Mouse (Mus musculus) erythroblast, embryonic 14.5 days (primary cell): ENCODE results near the gene Asb1. TPM values are rescaled to one million over a fixed set of nuclear protein-coding genes. Genes with fewer than 3 reads are reported as not detected.

Source experiments
- H3K27me3 ChIP-seq: 2 replicates; pipeline ENCODE4 v1.6.1; 2012; ENCODE audit warnings: inconsistent platforms; ENCODE audit not compliant: control insufficient read depth
- H3K36me3 ChIP-seq: 2 replicates; pipeline ENCODE4 v1.6.1; 2012; ENCODE audit warnings: mild to moderate bottlenecking, inconsistent platforms; ENCODE audit not compliant: control insufficient read depth
- H3K4me1 ChIP-seq: 2 replicates; pipeline ENCODE4 v1.6.1; 2012; ENCODE audit warnings: inconsistent platforms; ENCODE audit not compliant: control insufficient read depth
- H3K4me3 ChIP-seq: replicated peaks from 2 replicates; pipeline ENCODE3; 2012; ENCODE audit warnings: moderate library complexity, mild to moderate bottlenecking, inconsistent platforms
- H3K9me3 ChIP-seq: 2 replicates; pipeline ENCODE4 v1.6.1; 2012; ENCODE audit warnings: low read length, inconsistent platforms, mixed read lengths; ENCODE audit not compliant: control insufficient read depth
- GATA1 ChIP-seq: IDR thresholded peaks from 2 replicates; pipeline ENCODE4 v1.6.1; 2012; ENCODE audit warnings: low read length, inconsistent platforms, mixed read lengths
- TAL1 ChIP-seq: IDR thresholded peaks from 3 replicates; pipeline ENCODE4 v1.6.1; 2012; ENCODE audit warnings: low read length, inconsistent platforms, mixed read lengths
- polyA plus RNA-seq: library from polyadenylated mRNA; stranded (reverse); fragments of >175 nt; gene quantifications from 2 replicates; pipeline ENCODE4 v1.2.3, GENCODE M21; 2012

Gene Asb1
- polyA plus RNA-seq, 1 experiment = 3.0 TPM

DNA sequence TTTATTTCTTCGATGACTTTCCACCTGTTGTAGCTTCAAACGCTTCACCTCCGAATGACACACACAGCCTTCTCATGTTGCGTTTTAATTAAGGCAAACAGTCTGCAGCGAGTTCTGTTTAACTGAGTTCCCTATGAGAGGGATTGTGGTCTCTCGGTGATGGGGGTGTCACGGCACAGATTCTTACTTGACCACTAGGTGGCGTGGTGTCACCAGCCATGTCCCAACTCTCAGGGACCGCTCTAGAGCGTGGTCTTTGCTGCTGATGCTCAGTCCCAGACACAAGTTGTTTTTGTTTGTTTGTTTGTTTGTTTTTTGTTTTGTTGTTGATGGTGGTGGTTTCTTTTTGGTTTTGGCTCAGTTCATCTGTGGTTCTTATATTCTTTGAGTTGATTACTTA, 16.6 kb upstream of the Asb1 start:
- Histone ChIP-seq H3K27me3 (no peaks in the 10 kb centered on the region), H3K36me3 (peaks cover 67% of the 10 kb centered on the region), H3K4me1 (peaks cover 2% of the 10 kb centered on the region; the same call in 1 of the 2 replicates), H3K4me3 (no peak overlapping the region), H3K9me3 (no peaks in the 10 kb centered on the region)
- TF ChIP-seq GATA1 (no peak), TAL1 (no peak)

DNA sequence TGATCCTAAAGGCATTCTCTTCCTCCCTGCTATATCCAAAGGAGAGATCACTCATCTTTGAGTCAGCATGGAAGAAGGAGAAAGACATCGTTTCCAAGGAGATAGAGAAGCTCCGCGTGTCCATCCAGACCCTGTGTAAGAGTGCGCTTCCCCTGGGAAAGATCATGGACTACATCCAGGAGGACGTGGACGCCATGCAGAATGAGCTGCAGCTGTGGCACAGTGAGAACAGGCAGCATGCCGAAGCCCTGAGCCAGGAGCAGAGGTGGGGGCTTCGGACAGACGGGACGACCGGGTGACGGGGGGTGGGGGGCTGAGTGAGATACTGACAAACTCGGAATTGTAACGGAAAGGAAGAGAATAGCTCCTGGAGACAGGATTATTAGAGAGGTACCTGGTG, 14.5 kb upstream of the Asb1 start:
- Histone ChIP-seq H3K4me1 (peaks cover 10% of the 10 kb centered on the region), H3K36me3 (peaks cover 66% of the 10 kb centered on the region), H3K4me3 (no peak overlapping the region), H3K9me3 (no peaks in the 10 kb centered on the region), H3K27me3 (no peaks in the 10 kb centered on the region)
- TF ChIP-seq GATA1 (no peak), TAL1 (no peak)

DNA sequence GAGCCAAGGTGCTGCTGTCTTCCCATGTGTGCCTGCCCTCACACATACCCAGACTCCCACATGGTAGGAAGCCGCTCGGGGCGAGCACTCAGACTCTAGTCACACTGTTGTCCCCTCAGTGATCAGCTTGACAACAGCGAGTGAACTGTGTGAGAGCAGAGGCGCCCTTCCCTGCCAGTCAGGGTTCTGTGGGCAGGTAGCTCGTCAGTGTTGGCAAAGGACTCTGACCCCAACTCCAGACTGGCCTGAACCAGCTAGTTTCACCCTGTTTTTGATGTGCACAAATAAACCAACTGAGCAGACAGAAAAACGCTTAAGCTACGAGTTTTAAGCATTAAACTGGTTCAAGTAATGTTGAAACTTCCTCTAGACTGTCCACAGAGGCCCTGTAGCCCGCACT, 10.2 kb upstream of the Asb1 start:
- Histone ChIP-seq H3K9me3 (no peaks in the 10 kb centered on the region), H3K4me3 (no peak overlapping the region)

DNA sequence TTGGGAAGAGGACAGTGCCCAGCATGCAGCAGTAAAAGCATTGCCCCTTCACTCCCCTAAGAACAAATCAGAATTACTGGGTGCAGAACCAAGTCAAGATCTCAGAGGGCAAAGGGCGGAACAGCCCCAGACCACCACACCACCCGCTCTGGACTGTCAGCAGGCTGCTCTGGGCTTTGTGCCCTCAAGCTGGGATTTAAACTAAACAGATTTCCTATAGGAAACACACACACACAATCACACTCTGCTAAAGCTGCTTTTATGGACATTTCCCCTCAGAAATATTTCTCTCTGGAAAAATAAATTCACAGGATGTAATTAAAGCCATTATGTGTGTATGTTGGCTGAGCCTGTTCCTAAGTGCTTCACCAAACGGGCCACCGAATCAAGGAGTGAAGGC, 8.1 kb upstream of the Asb1 start:
- Histone ChIP-seq H3K4me3 (no peak overlapping the region), H3K36me3 (peaks cover 61% of the 10 kb centered on the region), H3K9me3 (no peaks in the 10 kb centered on the region), H3K27me3 (no peaks in the 10 kb centered on the region), H3K4me1 (peaks cover 63% of the 10 kb centered on the region)
- no peak for TF ChIP-seq TAL1
- TF ChIP-seq GATA1 = no peak

More for the DNA sequence above, 10.2 kb upstream of the Asb1 start:
- Histone ChIP-seq H3K4me1 (peaks cover 47% of the 10 kb centered on the region), H3K36me3 (peaks cover 65% of the 10 kb centered on the region), H3K27me3 (no peaks in the 10 kb centered on the region)
- TF ChIP-seq GATA1 = no peak
- no peak for TF ChIP-seq TAL1

DNA sequence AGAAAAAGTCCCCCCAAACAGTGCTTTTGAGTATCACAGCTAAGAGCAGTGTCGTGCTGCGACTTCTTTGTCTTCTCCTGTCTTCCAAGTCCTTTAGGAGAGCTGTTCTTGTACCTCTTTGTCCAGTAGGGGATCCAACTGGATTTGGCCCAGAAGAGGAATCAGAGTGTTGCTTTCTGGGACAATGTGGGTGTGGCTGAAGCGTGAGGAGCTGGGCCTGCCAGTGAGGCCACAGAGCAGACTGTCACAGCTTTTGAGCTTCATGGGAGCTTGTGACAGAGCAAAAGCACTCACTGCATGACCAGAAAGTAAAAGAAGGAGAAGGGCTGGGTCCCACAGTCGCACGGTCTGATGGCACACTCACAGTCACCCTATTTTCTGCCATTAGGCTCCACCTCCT, 7.5 kb upstream of the Asb1 start:
- Histone ChIP-seq H3K4me1 (peaks cover 68% of the 10 kb centered on the region), H3K4me3 (peak overlapping the region; percentile 50), H3K27me3 (no peaks in the 10 kb centered on the region), H3K9me3 (no peaks in the 10 kb centered on the region), H3K36me3 (peaks cover 54% of the 10 kb centered on the region)
- TF ChIP-seq TAL1 = no peak
- no peak for TF ChIP-seq GATA1

DNA sequence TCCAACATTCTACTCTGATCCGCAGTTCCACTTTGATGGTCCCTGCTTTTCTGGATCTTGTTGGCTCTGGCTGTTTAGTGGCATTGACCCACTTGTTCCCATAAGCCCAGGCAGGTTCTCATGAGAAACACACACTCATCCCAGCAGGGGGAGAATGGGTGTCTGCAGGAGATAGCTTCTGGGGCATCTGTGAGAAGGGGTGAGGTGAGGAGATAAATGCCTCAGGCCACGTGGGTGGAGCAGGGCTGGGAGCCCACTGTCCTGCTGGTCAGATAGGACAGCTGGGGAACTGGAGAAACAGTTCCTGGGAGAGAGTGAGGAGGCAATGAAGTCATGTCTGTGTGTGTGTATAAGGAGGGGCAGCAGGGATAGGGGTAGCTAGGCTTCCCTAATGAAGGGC, 6.9 kb upstream of the Asb1 start:
- TF ChIP-seq TAL1 (peak; percentile 81), GATA1 (peak; percentile 81)
- H3K36me3 ChIP-seq = peaks cover 49% of the 10 kb centered on the region
- no peaks in the 10 kb centered on the region for H3K27me3 ChIP-seq
- H3K4me1 ChIP-seq = peaks cover 71% of the 10 kb centered on the region
- H3K9me3 ChIP-seq = no peaks in the 10 kb centered on the region
- H3K4me3 ChIP-seq = peak overlapping the region; percentile 50

DNA sequence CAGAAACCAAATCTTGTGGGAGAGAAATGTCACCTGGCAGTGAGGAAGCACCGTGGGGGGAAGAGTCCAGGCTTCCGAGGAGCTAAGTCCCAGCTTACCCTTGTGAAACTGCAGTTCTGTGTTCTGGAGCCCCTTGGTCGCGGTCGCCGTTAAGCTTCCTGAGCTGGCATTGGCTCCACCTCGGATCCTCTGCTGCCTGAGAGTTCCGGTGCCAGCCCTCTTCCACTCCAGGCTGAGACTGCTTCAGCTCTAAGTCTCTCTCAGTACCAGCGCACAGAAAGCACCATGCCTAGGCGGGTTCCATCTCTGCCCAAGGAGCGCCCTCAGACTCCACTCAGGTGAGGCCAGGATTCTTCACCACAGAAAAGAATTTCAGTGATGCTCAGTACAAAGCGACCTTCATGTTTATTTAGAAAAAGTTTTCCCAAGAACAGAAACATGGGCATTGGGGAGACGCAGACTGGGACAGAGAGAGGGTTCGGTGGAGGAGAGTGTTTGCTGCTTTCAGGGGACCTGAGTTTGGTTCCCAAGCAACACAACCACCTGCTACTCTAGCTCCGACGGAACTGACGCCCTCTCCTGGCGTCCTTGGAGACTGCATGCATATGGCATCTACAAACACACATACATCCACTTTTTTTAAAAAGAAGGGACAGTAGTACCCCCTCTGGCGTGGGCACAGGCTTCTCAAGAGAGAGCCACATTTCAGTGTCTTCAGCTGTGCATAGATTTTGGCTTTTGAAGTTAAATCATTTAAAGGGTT, 6.2 kb upstream of the Asb1 start:
- no peak for TF ChIP-seq GATA1
- TF ChIP-seq TAL1 = no peak
- Histone ChIP-seq H3K27me3 (no peaks in the 10 kb centered on the region), H3K4me3 (peak overlapping the region; percentile 50), H3K9me3 (no peaks in the 10 kb centered on the region), H3K36me3 (peaks cover 45% of the 10 kb centered on the region), H3K4me1 (peaks cover 78% of the 10 kb centered on the region)

DNA sequence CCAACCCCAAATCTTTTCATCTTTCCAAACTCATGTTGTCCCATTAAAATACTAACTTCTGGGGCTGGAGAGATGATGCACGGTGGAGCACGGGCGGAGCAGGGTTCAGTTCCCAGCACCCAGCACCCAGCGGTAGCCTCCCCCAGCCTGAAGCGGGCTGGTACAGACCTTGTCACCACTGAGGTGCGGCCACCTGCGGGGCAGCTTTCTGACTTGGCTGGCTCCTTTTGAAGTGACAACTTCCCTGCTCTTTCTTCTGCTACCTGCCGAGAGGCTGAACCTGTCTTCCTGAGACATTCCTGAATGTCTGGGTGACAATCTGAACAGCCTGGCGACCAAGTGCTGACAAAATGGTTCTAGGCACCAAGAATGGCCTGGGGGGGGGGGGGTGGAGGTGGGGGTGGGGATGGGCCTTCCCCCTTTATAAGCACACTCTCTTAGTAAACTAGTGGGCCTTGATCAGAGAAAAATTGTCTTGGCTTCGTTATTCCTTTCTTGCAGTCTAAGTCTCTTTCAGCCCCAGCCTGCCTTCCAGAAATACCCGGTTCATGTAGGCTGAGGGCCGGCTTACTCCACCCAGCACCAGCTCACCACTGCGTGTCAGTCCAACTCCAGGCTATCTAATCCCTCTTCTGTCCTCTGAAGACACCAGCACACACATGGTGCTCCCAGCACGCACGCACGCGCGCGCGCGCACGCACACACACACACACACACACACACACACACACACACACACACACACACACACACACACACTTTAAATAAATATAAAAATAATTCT, 2.4 kb upstream of the Asb1 start:
- H3K4me1 ChIP-seq = peaks cover 85% of the 10 kb centered on the region
- no peaks in the 10 kb centered on the region for H3K9me3 ChIP-seq
- no peak overlapping the region for H3K4me3 ChIP-seq
- peaks cover 32% of the 10 kb centered on the region for H3K36me3 ChIP-seq
- TF ChIP-seq GATA1 (no peak), TAL1 (no peak)
- no peaks in the 10 kb centered on the region for H3K27me3 ChIP-seq

DNA sequence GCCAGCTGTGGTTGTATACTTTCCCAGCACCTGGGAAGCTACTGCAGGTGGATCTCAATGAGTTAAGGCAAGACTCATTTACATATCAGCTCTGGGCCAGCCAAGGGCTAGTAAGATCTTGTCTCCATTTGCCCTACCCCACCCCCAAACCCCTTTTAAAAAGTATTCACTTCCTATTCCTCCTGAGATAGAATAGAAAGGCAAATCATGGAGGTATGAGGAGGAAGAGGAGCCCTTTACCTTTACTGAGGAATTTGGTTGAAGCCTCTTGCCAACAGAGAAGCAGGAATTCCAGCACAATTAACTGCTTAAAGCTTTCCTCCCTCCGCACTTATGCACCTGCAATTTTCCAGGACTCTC, 1.8 kb upstream of the Asb1 start:
- Histone ChIP-seq H3K9me3 (no peaks in the 10 kb centered on the region), H3K4me1 (peaks cover 85% of the 10 kb centered on the region), H3K4me3 (peak overlapping the region; percentile 85), H3K36me3 (peaks cover 34% of the 10 kb centered on the region), H3K27me3 (no peaks in the 10 kb centered on the region)
- TF ChIP-seq TAL1 (no peak), GATA1 (no peak)
